Mouse (Mus musculus): ENCODE results near the gene 3110040M04Rik. TPM values are rescaled to one million over a fixed set of nuclear protein-coding genes. Genes with fewer than 3 reads are reported as not detected.

The 3110040M04Rik gene
- total and polyA plus RNA-seq, 3 experiments: 0.19 to 0.25 TPM; not detected in 1

GRCm38 (mm10) chr1:151244013-151244412, 40.1 kb downstream of the 3110040M04Rik start:
- Histone ChIP-seq H3K9me3 (replicated peaks; ENCODE audit: insufficient read depth, low read length) (no peaks in the 10 kb centered on the region), H3K4me1 (ENCODE audit: control insufficient read depth in 1 of 2, insufficient read depth in 2 of 2, low read length in 2 of 2) (no peaks in the 10 kb centered on the region), H3K9ac (ENCODE audit: control insufficient read depth, low read depth, low read length, poor library complexity, severe bottlenecking) (no peak overlapping the region), H3K4me3 (ENCODE audit: control insufficient read depth in 1 of 2, insufficient read depth in 1 of 2, low read depth in 2 of 2, low read length in 2 of 2) (no peak overlapping the region), H3K27me3 (ENCODE audit: control insufficient read depth in 1 of 2, insufficient read depth in 2 of 2, low read length in 2 of 2) (no peaks in the 10 kb centered on the region), H3K79me2 (ENCODE audit: control insufficient read depth, insufficient read depth, low read length, poor library complexity) (no peaks in the 10 kb centered on the region), H3K36me3 (ENCODE audit: control insufficient read depth in 1 of 2, insufficient read depth in 2 of 2, low read length in 2 of 2) (no peaks in the 10 kb centered on the region; a peak in 1 of 4 replicates), H3K27ac (ENCODE audit: control insufficient read depth, low read depth, low read length) (no peak overlapping the region)
- TF ChIP-seq ELF1 (IDR thresholded peaks at IDR 0.05; ENCODE audit: low read depth, low read length): no peak
- TF ChIP-seq MAFK (IDR thresholded peaks at IDR 0.05; ENCODE audit: borderline replicate concordance, low read depth, low read length): no peak
- no peak for TF ChIP-seq E2F4 (IDR thresholded peaks at IDR 0.05; ENCODE audit: borderline replicate concordance, low read depth, low read length)
- TF ChIP-seq ZMIZ1 (IDR thresholded peaks at IDR 0.05; ENCODE audit: low read depth, low read length): no peak
- no peak for TF ChIP-seq KAT2A (conservative IDR thresholded peaks at IDR 0.05; ENCODE audit: low read depth, low read length)
- no peak for TF ChIP-seq ETS1 (IDR thresholded peaks at IDR 0.05; ENCODE audit: low read depth, low read length)
- no peak for TF ChIP-seq CTCF (IDR thresholded peaks at IDR 0.05 in 2 of 3, conservative IDR thresholded peaks at IDR 0.05 in 1 of 3; ENCODE audit: control insufficient read depth in 1 of 3, insufficient read depth in 1 of 3, low read depth in 2 of 3, low read length in 3 of 3, poor library complexity in 1 of 3, severe bottlenecking in 1 of 3)
- TF ChIP-seq POLR2A (IDR thresholded peaks at IDR 0.05; ENCODE audit: control insufficient read depth in 1 of 2, insufficient read depth in 1 of 2, low read depth in 1 of 2, low read length in 2 of 2, poor library complexity in 1 of 2): no peak
- TF ChIP-seq ZKSCAN1 (IDR thresholded peaks at IDR 0.05; ENCODE audit: low read depth, low read length): no peak
- no peak for TF ChIP-seq HCFC1 (IDR thresholded peaks at IDR 0.05; ENCODE audit: low read depth, low read length)
- no peak for TF ChIP-seq SIN3A (IDR thresholded peaks at IDR 0.05; ENCODE audit: low read length)
- TF ChIP-seq UBTF (IDR thresholded peaks at IDR 0.05; ENCODE audit: borderline replicate concordance, insufficient read depth, low read depth, low read length): no peak
- TF ChIP-seq MXI1 (IDR thresholded peaks at IDR 0.05; ENCODE audit: low read depth, low read length): no peak
- no peak for TF ChIP-seq MEF2A (IDR thresholded peaks at IDR 0.05; ENCODE audit: extremely low read depth, insufficient replicate concordance, low read depth, low read length, poor library complexity, severe bottlenecking)
- TF ChIP-seq TAL1 (IDR thresholded peaks at IDR 0.05; ENCODE audit: low read length): no peak
- no peak for TF ChIP-seq POLR2AphosphoS5 (IDR thresholded peaks at IDR 0.05; ENCODE audit: borderline replicate concordance, low read depth, low read length)
- no peak for TF ChIP-seq TBP (IDR thresholded peaks at IDR 0.05; ENCODE audit: low read depth, low read length)
- no peak for TF ChIP-seq JUND (IDR thresholded peaks at IDR 0.05; ENCODE audit: low read depth, low read length)
- no peak for TF ChIP-seq CHD2 (IDR thresholded peaks at IDR 0.05; ENCODE audit: low read length)
- no peak for DNase-seq (ENCODE audit: low read depth, low spot score)

DNA sequence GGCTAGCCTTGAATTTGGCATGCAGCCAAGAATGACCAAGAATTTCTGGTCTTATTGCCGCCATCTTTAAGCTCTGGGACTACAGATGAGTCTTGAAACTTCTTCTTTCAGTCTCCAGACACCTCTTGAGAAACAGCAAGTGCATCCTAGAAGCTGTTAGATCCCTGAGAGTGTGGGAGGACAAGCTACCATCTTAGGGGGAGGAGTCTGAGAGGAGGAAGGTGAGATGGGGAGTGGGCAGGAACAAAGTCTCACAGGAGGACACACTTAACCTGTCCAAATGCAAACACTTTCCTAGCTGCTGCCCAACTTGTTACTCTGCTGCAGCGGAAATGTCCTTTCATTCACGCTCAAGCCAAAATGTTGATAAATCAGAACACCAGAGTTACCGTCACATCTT, 40.8 kb downstream of the 3110040M04Rik start:
- Histone ChIP-seq H3K27ac (ENCODE audit: control insufficient read depth, low read depth, low read length) (no peak overlapping the region), H3K9ac (ENCODE audit: control insufficient read depth, low read depth, low read length, poor library complexity, severe bottlenecking) (no peak overlapping the region), H3K27me3 (ENCODE audit: control insufficient read depth in 1 of 2, insufficient read depth in 2 of 2, low read length in 2 of 2) (no peaks in the 10 kb centered on the region), H3K9me3 (replicated peaks; ENCODE audit: insufficient read depth, low read length) (no peaks in the 10 kb centered on the region), H3K4me3 (ENCODE audit: control insufficient read depth in 1 of 2, insufficient read depth in 1 of 2, low read depth in 2 of 2, low read length in 2 of 2) (no peak overlapping the region), H3K4me1 (ENCODE audit: control insufficient read depth in 1 of 2, insufficient read depth in 2 of 2, low read length in 2 of 2) (no peaks in the 10 kb centered on the region), H3K36me3 (ENCODE audit: control insufficient read depth in 1 of 2, insufficient read depth in 2 of 2, low read length in 2 of 2) (no peaks in the 10 kb centered on the region; a peak in 1 of 4 replicates), H3K79me2 (ENCODE audit: control insufficient read depth, insufficient read depth, low read length, poor library complexity) (no peaks in the 10 kb centered on the region)
- no peak for TF ChIP-seq TAL1 (IDR thresholded peaks at IDR 0.05; ENCODE audit: low read length)
- no peak for DNase-seq (ENCODE audit: low read depth, low spot score)

All from MEL (cell line).